Mouse (Mus musculus) megakaryocyte-erythroid progenitor cell, adult 5-6 weeks (primary cell): ENCODE results near the gene Tln2. TPM values are rescaled to one million over a fixed set of nuclear protein-coding genes. Genes with fewer than 3 reads are reported as not detected.

ENCODE experiments used
- ATAC-seq: replicated peaks from 2 replicates; pipeline ENCODE4 v1.8.0; 2016; ENCODE audit warnings: mild to moderate bottlenecking, inconsistent platforms; ENCODE audit not compliant: severe bottlenecking, poor library complexity, low FRiP score, low TSS enrichment
- total RNA-seq, 2 experiments: library from RNA; stranded (forward) in 1 of 2; stranded (reverse) in 1 of 2; fragments of 200-1000, 215-1000 nt in 1 of 2; fragments of >200 nt in 1 of 2; fragmentation: Nextera tagmentation in 1 of 2; gene quantifications; 2 replicates each; pipeline ENCODE4 v1.2.3; 2014 to 2017

Tln2 gene
- total RNA-seq, 2 experiments from 2014 or later: not detected

DNA sequence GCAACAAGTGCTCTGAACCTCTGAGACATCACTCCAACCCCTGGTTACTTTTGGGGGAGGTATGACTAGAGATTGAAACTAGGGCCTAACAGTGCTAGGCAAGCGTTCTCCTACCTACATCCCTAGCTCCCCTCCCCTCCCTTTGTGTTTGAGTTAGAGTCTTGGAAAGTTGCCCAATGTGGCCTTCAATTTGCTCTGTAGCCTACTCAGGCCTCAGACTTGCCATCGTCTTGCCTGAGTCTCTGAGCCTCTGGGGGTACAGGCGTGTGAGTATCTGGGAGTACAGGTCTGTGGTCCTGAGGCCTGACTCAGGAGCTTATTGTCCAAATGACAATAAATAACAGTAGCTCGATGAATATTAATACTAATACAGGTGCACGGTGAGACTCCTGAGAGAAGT is 317.8 kb downstream of the Tln2 start:
- no peak for ATAC-seq

DNA sequence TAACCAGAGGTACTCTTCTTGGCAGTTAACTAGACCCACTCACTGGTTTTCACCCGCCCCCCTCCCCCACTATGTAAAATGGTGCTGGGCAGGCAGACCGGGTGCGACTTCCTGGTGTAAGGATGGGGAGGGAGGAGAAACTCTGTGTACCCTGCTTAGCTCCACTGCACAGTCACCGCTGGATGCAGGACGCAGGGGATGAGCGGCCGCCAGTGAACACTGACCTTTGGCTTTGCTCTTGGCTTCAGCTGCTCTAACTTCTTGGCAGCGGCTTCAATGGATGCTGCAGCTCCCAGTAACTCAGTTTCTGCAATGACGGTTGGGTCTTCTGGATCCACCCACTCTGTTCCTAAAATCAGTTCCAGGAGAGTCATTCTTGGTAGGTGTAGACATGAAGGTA is 319.0 kb downstream of the Tln2 start:
- no peak for ATAC-seq

DNA sequence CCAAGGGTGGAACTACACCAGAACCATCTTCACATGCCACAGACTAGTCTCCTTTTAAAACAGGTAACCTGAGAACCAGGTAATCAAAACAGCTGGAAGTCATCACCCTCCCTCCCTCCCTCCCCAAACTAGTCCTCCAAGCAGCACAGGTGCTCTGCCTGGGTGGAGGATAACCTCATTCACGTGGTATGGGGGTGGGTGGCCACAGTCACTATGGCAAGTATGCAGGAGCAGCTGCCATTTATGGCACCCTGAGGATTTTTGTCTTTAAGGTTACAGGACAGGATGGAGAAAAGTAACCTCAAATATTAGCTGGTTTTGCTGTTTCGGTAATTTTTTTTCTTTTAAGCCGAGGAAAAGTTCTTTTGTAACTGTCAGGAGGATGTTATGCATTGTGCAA is 322.5 kb downstream of the Tln2 start:
- no peak for ATAC-seq

DNA sequence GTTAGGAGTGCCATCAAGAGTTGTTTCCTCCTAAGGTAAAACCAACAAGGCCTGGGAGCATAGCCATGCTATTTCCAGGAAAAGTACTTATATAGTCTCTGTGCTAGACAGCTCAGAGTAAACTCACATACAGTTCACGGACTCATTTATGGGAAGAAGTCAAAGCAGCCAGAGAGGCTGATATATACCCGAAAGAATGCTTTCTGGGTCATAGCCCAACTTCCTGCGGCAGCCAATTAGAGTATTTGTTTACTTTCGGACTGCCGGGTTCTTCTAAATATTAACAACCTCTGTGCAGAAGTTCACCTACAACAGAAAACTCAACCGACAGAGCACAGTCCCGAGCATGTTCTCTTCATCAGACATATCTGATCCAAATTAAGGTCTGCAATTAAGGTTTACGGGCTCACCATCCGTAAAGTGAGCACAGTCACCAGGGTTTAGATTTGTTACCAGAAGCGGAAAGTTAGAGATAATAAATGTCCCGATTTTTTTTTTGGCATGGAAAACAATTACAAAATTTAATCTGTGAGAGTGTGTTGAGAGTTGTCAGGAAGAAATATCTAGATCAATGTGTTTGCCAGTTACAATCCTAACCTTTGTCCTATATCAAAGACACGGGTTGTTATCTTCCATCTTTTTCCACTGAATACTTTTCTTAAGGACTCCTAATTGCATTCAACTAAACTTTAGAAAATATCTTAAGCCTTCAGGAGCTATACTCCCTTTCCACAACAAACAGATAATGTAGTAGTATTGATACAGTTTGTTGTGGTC is 323.9 kb downstream of the Tln2 start:
- ATAC-seq: no peak

DNA sequence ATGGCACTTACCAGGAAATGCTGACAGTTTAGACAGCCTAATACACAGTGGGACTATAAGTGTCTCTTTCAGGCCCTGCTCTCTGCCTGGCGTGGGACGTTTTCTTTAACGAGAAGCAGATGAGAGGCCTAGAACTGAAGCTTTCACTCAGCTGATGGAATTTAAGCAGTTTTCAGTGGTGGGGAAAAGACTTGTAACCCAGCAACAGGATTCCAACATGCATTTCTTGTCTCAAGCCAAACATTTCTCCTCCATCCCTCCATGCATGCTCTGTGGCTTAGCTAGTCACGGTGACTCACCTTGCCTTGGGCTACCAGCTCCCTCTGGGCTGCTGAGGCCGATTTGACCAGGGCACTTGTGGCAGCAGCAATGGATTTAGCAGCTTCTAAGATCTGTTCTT is 330.5 kb downstream of the Tln2 start:
- ATAC-seq: no peak

DNA sequence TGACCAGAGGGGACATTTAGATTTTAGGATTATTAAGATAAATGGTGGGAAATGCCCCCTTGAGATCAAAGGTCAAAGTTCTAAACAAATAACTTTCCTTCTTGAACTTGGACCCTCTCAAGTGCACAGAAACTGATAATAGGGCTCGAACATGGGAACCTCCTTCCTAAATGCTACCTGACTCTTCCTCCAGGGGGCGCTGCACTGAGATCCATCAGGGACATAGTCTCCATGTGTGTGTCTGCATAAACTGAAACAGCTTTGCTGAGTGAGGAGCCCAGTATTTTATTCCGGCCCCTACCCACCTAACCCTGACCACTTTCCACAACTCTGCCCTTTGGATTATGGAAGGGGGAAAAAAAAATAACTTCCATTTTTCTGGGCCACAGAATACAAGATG is 339.1 kb downstream of the Tln2 start:
- ATAC-seq: no peak

DNA sequence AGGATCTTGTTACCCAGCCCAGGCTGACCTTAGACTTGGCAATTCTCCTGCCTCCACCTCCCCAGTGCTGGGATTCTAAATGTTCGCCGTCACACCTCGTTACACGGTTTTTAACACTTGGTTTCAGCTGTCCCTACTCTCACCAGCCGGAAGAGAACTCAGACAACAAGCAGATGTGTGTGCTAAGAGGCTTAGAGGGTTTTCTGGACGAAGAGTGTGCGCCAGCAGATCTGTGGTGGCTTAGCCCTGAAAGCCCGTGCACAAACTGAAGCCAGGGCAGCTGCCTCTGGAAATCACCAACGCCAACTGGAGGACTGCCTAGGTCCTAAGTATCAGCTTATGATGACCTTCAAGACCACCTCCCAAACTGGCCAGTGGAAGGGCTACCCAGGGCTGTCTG is 341.5 kb downstream of the Tln2 start:
- ATAC-seq: no peak

DNA sequence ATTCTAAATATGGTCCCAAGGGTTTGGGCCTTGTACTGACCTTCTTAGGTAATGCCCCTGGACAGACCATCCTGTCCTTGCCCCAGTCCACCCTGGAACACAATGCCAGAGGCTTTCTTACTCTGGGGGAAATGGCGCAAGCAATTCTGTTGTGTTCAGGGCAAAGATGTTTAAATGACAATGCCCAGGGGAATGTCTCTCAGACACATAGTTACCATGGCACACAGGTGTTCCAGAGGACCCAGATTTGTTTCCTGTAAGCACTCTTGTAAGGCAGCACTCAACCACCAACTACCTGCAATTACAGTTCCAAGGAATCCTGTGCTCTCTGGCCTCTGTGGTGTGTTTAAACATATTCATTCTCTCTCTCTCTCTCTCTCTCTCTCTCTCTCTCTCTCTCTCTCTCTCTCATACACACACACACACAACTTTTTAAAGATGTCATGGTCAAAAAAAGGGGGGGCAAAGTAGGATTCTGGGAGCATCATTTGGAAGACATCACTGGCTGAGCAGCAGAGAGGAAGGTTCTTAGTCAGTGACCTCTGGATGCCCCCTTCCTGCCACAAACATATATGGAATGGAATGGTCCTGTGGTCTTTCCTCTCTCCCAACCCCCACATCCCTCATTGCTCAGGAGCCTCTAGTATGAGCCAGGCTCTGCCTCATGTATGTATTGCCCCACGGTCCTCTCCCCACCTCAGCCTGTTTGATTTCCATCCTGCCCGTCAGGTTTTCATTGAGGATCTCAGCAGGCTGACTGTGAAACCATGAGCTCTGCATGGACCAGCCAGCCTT is 345.1 kb downstream of the Tln2 start:
- no peak for ATAC-seq

DNA sequence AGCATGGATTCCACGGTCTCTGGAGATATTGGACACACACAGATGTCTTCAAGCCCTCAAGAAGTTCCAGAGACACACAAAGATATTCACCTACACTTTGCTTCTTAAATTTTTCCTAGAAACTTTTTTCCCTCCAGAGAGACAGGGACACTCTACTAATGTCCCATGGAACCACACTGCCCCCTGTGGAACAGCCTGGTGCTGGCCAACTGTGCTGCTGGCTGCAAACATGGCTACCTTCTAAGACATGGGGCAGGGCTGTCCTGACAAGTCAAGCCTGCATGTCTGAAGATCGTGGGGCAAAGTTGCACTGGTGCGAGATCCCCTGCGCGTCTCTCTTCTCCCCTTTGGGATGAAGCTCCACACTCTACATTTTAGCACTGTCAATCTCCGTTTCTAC is 346.2 kb downstream of the Tln2 start:
- peak; percentile 59; the same call in 1 of the 2 replicates for ATAC-seq

DNA sequence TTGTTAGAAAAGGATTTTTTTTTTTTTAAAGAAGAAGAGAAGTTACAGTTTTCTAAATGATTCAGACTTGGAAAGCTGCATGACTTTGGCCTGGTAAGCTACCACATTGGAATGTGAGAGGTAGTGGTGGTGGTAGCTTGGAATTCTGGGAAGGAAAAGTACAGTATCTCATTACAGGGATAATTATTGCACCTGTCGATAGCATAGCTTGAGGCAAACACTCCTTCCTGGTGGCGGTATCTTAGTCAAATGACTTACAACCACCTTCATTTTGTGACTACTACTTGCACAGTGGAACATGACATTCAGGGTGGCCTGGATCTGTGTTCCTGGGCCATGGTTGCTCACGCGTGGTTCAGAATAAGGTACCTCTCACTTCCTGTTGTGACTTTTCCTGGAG is 348.3 kb downstream of the Tln2 start:
- no peak for ATAC-seq

DNA sequence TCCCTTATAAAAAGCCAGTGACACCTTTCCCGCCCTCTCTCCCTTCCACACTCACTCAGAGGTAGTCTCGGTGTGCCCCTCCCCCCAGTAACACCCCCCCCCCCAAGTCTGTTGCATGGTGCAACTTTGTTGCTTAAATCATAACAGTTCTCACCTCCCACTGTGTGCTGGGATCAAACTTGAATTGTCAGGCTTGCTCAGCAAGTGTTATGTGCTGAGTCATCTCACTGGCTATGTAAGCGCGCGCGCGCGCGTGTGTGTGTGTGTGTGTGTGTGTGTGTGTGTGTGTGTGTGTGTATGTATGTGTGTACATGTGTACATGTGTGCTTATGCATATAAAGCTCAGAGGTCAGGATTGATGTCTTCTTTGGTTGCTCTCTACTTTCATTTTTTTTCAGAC is 350.1 kb downstream of the Tln2 start:
- ATAC-seq: no peak

DNA sequence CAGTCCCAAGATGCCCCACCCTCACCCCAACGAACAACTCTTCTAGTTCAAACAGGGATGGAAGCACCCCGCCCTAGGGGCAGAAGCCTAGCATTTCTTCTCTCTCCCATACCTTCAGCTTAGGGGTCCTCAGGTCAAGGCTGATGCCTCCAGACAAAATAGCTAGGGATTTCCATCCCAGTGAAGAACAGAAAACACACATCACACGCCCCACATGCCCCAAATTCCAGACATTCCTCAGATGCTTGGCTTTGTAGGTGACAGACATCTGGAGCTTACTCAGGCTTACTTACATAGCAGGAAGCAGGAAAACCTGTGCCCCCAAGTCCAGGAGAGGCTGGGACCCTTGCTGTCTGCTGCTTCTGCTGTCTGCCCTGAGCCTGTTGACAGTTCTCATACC is 351.1 kb downstream of the Tln2 start:
- ATAC-seq: no peak

DNA sequence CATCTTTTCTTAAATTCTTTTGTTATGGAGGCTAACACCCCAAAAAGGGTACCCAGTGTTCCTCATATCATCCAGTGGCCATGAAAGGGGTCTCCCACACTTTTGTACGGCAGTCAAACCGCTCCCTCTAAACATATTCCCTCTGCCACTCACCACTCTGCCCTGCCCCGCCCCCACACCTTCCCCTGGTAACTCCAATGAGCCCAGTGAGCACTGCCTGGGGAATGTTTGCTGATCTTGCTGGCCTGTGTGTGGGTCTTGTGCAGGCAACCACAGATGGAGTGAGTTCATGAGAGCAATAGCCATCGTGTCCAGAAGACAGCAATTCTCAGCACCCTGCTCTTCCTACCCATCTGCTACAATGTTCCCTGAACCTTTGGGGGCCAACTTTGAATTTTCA is 354.3 kb downstream of the Tln2 start:
- no peak for ATAC-seq

DNA sequence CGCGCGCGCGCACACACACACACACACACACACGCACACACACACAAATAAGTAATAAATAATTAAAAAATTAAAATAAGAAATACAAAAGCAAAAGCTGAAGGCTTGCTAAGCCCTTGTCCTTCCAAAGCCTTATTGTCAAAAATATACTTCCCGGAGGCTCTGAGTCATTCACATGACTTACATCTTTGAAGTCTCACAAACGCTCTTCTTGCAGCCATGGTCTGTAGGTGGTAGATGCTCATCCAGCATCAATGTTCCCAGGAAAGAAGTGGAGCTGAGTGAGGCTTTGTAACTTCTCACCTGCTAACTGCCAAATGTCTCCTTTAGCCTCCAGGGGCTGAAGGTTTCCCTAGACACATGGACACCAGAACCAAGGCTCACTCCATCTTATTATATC is 362.9 kb downstream of the Tln2 start:
- ATAC-seq: no peak

DNA sequence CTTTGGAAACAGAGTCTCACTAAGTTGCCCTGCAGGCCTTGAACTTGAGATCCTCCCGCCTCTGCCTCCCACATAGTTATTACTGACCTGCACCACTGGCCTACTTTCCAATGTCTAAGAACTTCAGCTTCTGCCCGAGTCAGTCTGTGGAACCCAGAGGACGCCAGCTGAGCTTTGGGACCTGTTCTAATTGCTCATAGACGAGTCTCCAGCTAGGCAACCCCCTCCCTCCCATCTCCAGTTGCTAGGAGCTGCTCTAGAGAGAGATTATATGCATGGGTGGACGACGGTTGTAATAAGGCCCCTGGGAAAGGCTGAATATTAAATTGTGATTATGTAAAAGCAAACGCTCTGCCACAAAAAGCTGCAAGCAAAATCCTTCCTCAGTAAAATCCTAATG is 364.2 kb downstream of the Tln2 start:
- ATAC-seq: no peak

DNA sequence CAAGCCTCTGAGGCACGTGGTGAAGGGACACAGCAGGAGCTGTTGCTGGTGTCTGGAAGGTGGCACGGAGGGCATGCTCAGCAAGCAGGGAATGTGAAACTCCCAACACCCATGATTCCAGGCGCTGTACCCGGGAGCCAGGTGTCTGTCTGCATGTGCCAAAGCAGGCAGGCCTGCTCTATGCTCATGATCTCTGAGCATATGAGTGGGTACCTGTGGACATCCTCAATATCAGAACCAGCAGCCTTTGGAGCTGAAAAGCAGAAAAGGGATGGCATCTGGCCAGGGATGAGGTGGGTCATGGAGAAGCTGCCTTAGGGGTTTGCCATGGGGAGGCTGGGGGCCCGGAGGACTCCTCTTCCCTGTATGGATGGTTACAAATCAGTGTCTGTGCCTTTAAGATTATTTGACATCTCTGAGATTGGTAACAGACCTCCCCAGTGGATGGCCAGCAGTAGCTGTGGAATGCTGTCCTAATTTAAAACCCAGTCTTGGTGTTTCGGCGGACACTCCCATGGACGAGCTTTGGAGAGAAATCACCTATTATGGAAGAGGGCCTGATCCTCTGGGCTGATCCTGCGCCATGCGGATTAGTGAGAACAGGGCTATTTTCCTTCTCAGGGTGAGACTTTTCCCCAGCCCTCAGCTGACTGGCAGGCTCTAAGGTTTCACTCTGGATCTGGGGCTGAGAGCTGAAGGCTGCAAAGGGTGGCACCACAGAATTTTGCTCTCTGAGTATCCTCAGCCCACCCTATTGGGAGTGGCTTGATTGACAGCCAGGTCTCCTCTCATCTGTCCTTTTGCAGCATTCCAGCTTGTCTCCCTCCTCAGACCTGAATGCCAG is 367.8 kb downstream of the Tln2 start:
- no peak for ATAC-seq

DNA sequence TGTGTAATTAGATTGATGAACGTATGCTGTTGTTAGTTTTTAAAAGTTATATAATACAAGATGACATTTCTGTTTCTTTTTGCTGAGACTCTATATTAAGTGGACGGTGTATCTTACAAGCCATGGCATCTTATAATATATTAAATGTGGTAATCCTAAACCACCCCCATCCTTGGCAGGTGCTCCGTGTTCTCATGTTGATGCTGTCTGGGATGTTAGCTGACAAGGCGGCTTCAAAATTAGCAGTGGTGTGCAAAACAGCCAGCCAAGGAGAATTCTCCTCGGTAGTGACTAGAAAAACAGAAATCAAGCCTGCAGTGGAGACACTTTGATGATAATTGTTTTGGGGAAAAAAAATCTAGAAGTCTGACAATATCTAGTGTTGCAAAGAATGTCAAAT is 371.8 kb downstream of the Tln2 start:
- ATAC-seq: no peak

DNA sequence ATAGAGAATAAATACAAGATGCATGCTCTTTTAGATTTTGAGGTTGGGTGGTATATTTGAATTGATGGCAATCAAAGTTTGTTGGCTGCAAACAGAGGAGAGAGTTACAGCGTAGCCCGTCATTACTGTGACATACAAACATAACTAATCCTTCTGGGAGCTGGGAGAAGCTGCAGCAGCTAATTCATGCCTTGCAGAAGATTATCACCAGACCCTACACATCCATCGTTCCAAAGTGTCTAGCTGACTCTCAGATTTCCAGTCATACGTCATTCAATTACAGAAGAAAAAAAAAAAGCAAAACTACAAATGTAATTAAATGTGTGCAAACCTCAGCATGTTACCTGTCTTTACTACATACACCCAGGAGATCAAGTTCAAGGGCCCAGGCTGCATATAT is 372.3 kb downstream of the Tln2 start:
- ATAC-seq: no peak

DNA sequence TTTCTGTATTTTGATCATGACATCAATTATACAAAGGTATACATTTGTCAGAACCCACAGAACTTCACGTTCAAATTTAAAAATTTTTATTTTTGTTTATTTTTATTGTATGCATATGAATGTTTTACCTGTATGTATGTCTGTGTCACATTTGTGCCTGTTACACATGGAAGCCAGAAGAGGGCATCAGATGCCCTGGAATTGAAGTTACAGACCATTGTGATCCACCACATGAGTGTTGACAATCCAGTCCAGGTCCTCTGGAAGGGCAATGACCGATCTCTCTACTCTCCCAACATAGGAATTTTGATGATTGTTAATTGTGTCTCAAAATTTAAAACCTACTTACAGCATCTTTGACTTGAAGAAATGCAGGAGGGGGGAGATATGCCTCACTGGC is 374.9 kb downstream of the Tln2 start:
- no peak for ATAC-seq

DNA sequence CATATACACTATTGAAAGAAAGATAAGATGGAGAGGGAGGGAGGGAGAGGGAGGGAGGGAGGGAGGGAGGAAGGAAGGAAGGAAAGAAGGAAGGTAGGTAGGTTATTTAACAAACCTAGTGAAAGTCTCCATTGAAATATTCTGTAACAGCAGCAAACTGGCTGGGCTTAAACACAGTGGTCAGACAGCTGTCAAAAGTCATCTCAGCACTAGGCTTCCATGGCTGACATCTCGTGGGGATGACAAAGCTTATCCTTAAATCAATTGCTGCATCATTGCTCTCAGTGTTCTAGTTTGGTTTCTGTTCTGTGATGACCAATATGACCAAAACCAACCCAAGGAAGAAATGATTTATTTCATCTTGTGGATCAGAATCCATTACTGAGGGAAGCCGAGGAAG is 376.0 kb downstream of the Tln2 start:
- ATAC-seq: no peak
